Mouse (Mus musculus) midbrain, embryonic 14.5 days (tissue): ENCODE results near the gene Mctp1. TPM values are rescaled to one million over a fixed set of nuclear protein-coding genes. Genes with fewer than 3 reads are reported as not detected.

Experiments
- ATAC-seq: fragments of 200-750 bp; cut with Nextera tagmentation; 2 replicates; pipeline ENCODE4 v1.8.0; 2017; ENCODE audit warnings: moderate number of reproducible peaks, moderate library complexity; ENCODE audit not compliant: low FRiP score, low TSS enrichment
- DNase-seq: peaks from one replicate; pipeline ENCODE4 v3.0.0-alpha.2; 2015
- H3K27ac ChIP-seq: fragments of 300-500 bp; sonication (generic); replicated peaks from 2 replicates; pipeline ENCODE4 v1.5.1; 2014; ENCODE audit warnings: mild to moderate bottlenecking, low read depth, low read length, moderate library complexity
- H3K27me3 ChIP-seq: fragments of 300-500 bp; sonication (generic); 2 replicates; pipeline ENCODE4 v1.6.1; 2014; ENCODE audit warnings: low read length, control low read depth, mixed read lengths; ENCODE audit not compliant: control insufficient read depth, insufficient read depth
- H3K36me3 ChIP-seq: fragments of 300-500 bp; sonication (generic); 2 replicates; pipeline ENCODE4 v1.6.1; 2014; ENCODE audit warnings: low read length, control low read depth; ENCODE audit not compliant: control insufficient read depth, insufficient read depth
- H3K4me1 ChIP-seq: fragments of 300-500 bp; sonication (generic); 2 replicates; pipeline ENCODE4 v1.6.1; 2014; ENCODE audit warnings: mild to moderate bottlenecking, antibody characterized with exemption, low read length, control low read depth; ENCODE audit not compliant: control insufficient read depth, insufficient read depth
- H3K4me2 ChIP-seq: fragments of 300-500 bp; sonication (generic); 2 replicates; pipeline ENCODE4 v1.6.1; 2014; ENCODE audit warnings: mild to moderate bottlenecking, low read length, moderate library complexity
- H3K4me3 ChIP-seq: fragments of 300-500 bp; sonication (generic); replicated peaks from 2 replicates; pipeline ENCODE4 v1.5.1; 2014; ENCODE audit warnings: low read depth, low read length
- H3K9ac ChIP-seq: fragments of 300-500 bp; sonication (generic); replicated peaks from 2 replicates; pipeline ENCODE4 v1.6.1; 2014; ENCODE audit warnings: mild to moderate bottlenecking, low read length, moderate library complexity
- H3K9me3 ChIP-seq: fragments of 300-500 bp; sonication (generic); 2 replicates; pipeline ENCODE4 v1.6.1; 2016; ENCODE audit warnings: low read length, control low read depth, mixed read lengths; ENCODE audit not compliant: control insufficient read depth
- WGBS: fragments of 180-500 bp; shearing (Covaris S2); extraction: QIAGEN DNeasy Blood & Tissue Kit; methylation state at CpG from one replicate; pipeline ENCODE4 v1.1.7; 2014; 5-methylcytosine and 5-hydroxymethylcytosine counted together
- polyA plus RNA-seq: library from polyadenylated mRNA; unstranded; fragments of >200 nt; fragmentation: Nextera tagmentation; extraction: Ambion mirVana; gene quantifications from 2 replicates; pipeline ENCODE4 v1.2.1, GENCODE M21; 2014

Gene Mctp1
- polyA plus RNA-seq, 1 experiment from 2014 or later, result 6.1 TPM

DNA sequence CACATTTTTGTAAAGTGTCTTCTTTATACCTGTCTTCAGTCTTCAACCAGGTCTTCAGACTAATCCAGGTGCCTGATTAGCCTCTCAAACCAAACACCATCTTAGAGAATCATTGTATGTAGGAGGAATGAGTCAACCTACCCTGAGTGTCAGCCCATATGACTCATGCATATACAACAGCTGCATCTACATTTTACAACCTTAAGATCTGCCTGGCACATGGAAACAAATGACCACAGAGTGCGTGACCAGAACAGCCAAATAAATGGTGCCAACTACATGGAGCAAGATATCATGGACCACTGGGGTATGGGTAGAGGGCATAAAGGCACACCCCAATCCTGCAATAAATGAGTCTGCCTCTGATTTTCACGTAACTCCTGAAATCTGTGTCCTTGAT lies 131.6 kb downstream of the Mctp1 start:
- Histone ChIP-seq H3K36me3 (no peaks in the 10 kb centered on the region), H3K9ac (no peak overlapping the region), H3K27ac (no peak overlapping the region), H3K9me3 (no peaks in the 10 kb centered on the region), H3K4me1 (no peaks in the 10 kb centered on the region), H3K4me3 (no peak overlapping the region), H3K27me3 (no peaks in the 10 kb centered on the region), H3K4me2 (no peak overlapping the region)
- ATAC-seq (no peak), DNase-seq (no peak)
- WGBS, result 86% methylated on average over 2 of the region's 2 CpGs

DNA sequence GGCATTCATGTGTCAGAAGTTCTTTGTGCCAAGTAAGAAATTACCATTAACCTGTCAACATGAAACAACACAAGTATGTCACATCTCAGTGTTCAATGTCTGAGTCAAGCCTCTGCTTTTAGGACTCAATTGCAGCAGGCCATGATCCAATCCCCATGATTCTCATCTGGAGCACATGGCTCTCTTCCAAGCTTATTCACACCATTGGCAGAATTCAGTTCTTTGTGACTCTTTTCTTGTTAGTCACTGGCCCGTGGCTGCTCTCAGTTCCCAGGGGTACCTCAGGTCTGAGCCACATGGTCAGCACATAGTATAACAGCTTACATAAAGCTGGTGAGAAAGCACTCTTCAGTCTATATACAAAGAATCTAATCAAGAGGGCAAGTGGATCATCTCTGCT lies 138.8 kb downstream of the Mctp1 start:
- WGBS, result 46% methylated on average over 1 of the region's 1 CpGs
- no peak overlapping the region for H3K4me3 ChIP-seq
- H3K36me3 ChIP-seq, result no peaks in the 10 kb centered on the region
- H3K9me3 ChIP-seq, result no peaks in the 10 kb centered on the region
- ATAC-seq (no peak), DNase-seq (no peak)
- H3K9ac ChIP-seq, result no peak overlapping the region
- H3K27me3 ChIP-seq, result no peaks in the 10 kb centered on the region
- H3K4me1 ChIP-seq, result no peaks in the 10 kb centered on the region
- H3K27ac ChIP-seq, result no peak overlapping the region
- H3K4me2 ChIP-seq, result no peak overlapping the region

DNA sequence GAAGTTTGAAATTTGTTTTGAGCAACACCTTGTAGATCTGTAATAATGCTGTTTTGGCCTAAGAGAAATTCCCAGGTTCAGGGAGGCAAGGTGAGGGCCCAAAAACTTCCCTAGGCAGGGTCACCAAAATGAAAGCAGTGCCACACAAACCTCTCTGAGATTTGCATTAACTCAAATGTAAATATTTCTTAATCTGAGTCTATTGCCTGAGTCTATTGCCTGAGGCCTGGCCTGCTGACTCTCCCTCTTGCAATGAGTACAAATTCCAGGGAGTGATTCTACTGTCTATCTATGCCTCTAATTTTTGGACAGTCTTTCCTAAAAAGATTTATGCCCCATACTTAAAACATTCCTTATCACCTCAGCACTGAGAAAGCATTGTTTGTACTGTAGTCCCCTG lies 143.0 kb downstream of the Mctp1 start:
- Histone ChIP-seq H3K4me3 (no peak overlapping the region), H3K27me3 (no peaks in the 10 kb centered on the region), H3K9me3 (no peaks in the 10 kb centered on the region), H3K36me3 (no peaks in the 10 kb centered on the region), H3K4me1 (no peaks in the 10 kb centered on the region), H3K4me2 (no peak overlapping the region), H3K27ac (no peak overlapping the region), H3K9ac (no peak overlapping the region)
- DNase-seq (no peak), ATAC-seq (no peak)

DNA sequence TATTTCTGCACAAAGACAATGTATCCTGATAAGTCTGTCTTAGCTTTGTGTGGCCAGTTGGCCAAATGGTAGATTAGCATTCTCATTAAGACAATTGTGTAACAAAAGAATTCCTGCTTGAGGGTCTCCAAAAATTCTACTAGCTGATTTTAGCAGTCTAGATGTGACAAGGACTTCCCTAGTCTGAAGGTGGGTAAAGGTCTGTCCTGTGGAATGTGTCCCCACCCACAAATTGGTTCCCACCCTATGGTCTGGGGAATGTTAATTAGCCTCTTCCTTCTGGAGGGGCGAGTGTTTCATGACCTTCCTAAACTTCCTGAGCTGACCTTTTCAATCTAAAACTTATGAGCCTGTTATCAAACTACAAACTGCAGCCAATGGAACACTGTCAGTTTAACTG lies 143.4 kb downstream of the Mctp1 start:
- H3K4me1 ChIP-seq, result no peaks in the 10 kb centered on the region
- 67% methylated on average over 1 of the region's 1 CpGs for WGBS
- no peak overlapping the region for H3K4me3 ChIP-seq
- H3K9me3 ChIP-seq, result no peaks in the 10 kb centered on the region
- no peak for DNase-seq
- H3K27ac ChIP-seq, result no peak overlapping the region
- H3K36me3 ChIP-seq, result no peaks in the 10 kb centered on the region
- no peak overlapping the region for H3K9ac ChIP-seq
- no peaks in the 10 kb centered on the region for H3K27me3 ChIP-seq
- no peak for ATAC-seq
- no peak overlapping the region for H3K4me2 ChIP-seq

DNA sequence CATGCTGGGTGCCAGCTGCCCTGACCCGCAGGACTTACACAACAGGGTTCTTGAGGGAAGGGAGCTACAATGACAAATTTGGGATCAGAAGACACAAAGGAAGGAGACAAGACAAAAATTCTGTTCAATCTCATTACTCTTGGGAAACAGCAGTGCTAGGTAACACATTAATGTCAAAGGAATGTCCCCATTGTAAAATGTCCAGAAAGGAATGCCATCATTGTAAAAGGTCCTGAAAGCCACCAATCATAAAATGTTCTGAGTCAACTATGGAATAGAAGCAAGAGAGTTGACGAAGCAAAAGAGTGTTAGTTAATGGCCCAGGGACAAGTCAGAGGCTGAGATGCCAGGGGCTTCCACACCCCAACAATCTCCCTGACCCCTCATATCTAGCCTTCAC lies 145.6 kb downstream of the Mctp1 start:
- Histone ChIP-seq H3K4me3 (no peak overlapping the region), H3K36me3 (no peaks in the 10 kb centered on the region), H3K9me3 (no peaks in the 10 kb centered on the region), H3K4me1 (no peaks in the 10 kb centered on the region), H3K4me2 (no peak overlapping the region), H3K27ac (no peak overlapping the region), H3K9ac (no peak overlapping the region), H3K27me3 (no peaks in the 10 kb centered on the region)
- no peak for DNase-seq
- WGBS, result 82% methylated on average over 2 of the region's 2 CpGs
- no peak for ATAC-seq

DNA sequence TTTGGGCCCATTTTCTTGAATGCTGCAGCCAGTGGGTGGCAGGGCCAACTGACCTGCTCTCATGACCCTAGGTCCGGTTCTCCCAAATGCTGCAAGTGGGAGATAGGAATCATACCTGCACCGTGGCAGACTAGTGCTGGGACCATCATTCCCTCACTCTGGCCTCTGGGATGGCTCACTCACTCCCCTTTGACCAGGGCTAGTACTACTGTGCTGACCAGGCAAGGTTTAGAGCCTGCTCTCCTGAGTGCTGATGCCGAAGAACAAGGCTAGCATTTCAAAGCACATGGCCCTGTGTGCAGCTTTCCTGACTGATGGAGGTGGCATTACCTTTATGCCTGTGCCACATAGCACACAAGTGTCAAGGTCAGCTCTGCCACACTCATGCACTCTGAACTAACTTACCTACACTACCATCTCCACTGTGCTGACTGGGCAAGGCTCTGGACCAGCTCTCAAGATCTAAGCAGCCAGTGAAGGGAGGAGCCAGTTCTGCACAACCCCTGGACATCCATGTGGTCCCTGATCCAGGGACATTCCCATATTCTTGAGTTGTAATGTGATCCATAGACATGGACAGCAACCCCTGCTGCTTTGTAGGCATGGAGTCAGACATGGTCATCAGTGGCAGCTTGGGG lies 146.7 kb downstream of the Mctp1 start:
- WGBS, result 93% methylated on average over 3 of the region's 3 CpGs

DNA sequence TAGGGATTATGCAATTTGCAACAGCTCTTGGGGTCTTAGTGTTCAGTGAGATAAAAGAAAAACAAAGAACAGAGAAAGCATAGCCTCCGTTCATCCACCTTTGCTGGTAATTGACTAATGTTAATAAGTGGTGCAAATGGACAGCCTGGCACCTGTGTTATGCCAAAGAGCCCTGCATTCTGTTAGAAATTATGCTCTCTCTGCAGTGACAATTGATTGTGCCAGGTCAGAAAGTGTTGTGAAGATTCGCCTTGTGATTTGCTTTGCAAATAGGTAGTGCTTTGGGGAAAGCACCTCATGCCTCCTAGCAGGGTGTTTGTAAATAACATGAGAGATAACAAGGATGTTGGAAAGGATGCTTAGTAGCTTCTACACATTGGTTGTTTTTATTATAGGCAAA lies 163.5 kb downstream of the Mctp1 start:
- Histone ChIP-seq H3K27me3 (no peaks in the 10 kb centered on the region), H3K9me3 (no peaks in the 10 kb centered on the region), H3K36me3 (no peaks in the 10 kb centered on the region), H3K4me1 (no peaks in the 10 kb centered on the region), H3K4me3 (no peak overlapping the region), H3K4me2 (no peak overlapping the region), H3K9ac (no peak overlapping the region), H3K27ac (no peak overlapping the region)
- DNase-seq (no peak), ATAC-seq (no peak)
- 55% methylated on average over 2 of the region's 2 CpGs for WGBS

More for the DNA sequence above, 146.7 kb downstream of the Mctp1 start:
- ATAC-seq (no peak), DNase-seq (no peak)
- Histone ChIP-seq H3K9ac (no peak overlapping the region), H3K27me3 (no peaks in the 10 kb centered on the region), H3K4me3 (no peak overlapping the region), H3K9me3 (no peaks in the 10 kb centered on the region), H3K4me1 (no peaks in the 10 kb centered on the region), H3K36me3 (no peaks in the 10 kb centered on the region), H3K27ac (no peak overlapping the region), H3K4me2 (no peak overlapping the region)

DNA sequence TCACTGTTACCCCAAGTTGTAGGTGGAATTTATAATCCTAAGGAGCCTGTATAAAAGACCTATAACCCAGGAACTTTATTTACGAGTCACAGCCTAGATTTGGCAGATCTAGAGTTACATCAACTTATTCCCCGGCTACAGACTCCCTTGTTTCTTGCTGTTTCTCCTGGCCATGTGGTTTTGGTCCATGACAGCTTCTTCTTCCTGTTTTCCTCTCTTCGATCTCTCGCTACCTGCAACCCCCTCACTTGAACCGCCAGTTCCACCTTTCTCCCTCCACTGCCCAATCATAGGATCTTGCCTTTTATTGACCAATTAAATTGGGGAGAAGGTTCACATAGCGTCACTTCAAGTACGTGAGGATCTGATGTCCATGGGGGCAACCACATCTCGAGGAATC lies 176.6 kb downstream of the Mctp1 start:
- 95% methylated on average over 8 of the region's 8 CpGs for WGBS
- no peaks in the 10 kb centered on the region for H3K36me3 ChIP-seq
- no peak overlapping the region for H3K4me3 ChIP-seq
- H3K27me3 ChIP-seq, result no peaks in the 10 kb centered on the region
- no peak overlapping the region for H3K27ac ChIP-seq
- ATAC-seq, result no peak
- no peak for DNase-seq
- H3K4me1 ChIP-seq, result no peaks in the 10 kb centered on the region
- no peak overlapping the region for H3K4me2 ChIP-seq
- no peak overlapping the region for H3K9ac ChIP-seq
- H3K9me3 ChIP-seq, result no peaks in the 10 kb centered on the region

DNA sequence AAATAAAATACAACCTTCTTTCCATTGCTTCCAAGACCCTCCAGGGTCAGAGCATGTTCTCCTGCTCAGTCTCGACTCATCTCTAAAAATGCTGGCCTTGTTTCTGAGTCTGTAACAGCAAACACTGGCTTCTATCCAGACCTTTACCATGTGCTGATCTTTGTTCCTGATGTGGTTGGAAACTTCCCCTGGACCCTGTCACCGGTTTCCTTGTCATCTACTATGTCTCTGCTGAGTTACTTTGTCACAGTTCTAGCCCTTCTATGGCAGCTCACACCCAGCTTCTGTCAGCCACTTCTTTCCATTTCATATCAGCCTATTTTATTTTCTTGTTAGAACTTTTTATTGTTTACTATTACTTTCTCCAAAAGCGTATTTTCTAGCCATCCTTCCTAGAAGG lies 177.3 kb downstream of the Mctp1 start:
- no peaks in the 10 kb centered on the region for H3K27me3 ChIP-seq
- no peak overlapping the region for H3K4me3 ChIP-seq
- H3K9ac ChIP-seq, result no peak overlapping the region
- 92% methylated on average over 3 of the region's 3 CpGs for WGBS
- H3K9me3 ChIP-seq, result no peaks in the 10 kb centered on the region
- DNase-seq (no peak), ATAC-seq (no peak)
- no peak overlapping the region for H3K4me2 ChIP-seq
- H3K36me3 ChIP-seq, result no peaks in the 10 kb centered on the region
- no peaks in the 10 kb centered on the region for H3K4me1 ChIP-seq
- H3K27ac ChIP-seq, result no peak overlapping the region
